Mouse (Mus musculus) brown adipose tissue, adult 24 weeks (tissue): ENCODE measurements around the gene Plxnd1. TPM values are rescaled to one million over a fixed set of nuclear protein-coding genes. Genes with fewer than 3 reads are reported as not detected.

Experiments used
- H3K27ac ChIP-seq: fragments of 200-500 bp; replicated peaks from 2 replicates; pipeline ENCODE4 v1.5.1; 2012; ENCODE audit warnings: low read depth, mild to moderate bottlenecking, low read length
- H3K4me1 ChIP-seq: fragments of 200-500 bp; 2 replicates; pipeline ENCODE4 v1.6.1; 2012; ENCODE audit warnings: low read length, mixed read lengths; ENCODE audit not compliant: control insufficient read depth, insufficient read depth, insufficient read length
- H3K4me3 ChIP-seq: fragments of 200-500 bp; 2 replicates; pipeline ENCODE4 v1.5.1; 2012; ENCODE audit warnings: low read depth, mild to moderate bottlenecking, low read length, moderate library complexity; ENCODE audit not compliant: insufficient read depth
- polyA plus RNA-seq: library from polyadenylated mRNA; stranded (reverse); fragments of >200 nt; gene quantifications from 2 replicates; pipeline ENCODE4 v1.2.4, GENCODE M21; 2012; ENCODE audit not compliant: missing spikeins, insufficient read depth, insufficient read length

Gene Plxnd1
- polyA plus RNA-seq, 1 experiment, result 24.0 TPM

DNA sequence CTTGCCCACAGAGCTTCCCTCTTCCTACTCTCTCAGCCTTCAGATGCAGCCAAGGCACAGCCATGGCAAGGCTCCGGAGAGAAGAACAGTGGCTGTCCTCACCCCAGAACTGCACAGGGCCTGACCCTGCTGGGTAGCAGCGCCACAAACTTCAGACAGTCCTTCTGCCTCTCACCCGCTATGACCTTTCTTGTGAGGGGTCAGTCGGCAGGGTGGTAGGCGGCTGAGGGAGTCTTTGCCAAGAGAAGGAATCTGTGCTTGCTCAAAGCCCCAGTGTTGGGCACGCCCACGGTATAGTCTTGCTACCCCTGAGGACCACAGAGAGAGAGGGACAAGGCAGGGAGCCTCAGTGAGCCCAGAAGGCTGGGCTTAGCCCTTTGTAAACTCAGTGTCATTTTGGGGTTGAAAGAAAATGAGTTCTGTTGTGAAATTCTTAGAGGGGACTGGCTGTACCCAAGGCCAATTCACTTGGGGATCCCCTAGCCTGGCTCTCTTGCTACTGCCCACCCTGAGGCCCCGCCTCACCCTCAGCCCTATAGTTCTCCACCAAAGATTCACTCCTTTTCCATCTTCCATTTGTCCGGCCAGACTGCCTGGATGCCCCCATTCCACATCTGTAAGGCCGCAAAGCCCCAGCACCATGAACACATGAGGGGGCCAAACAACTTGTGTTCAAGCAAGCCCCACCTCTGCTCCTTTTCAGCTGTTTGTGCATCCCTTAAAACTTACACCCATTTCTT is 2.8 kb downstream of the Plxnd1 start:
- Histone ChIP-seq H3K4me3 (peak overlapping the region; percentile 75), H3K27ac (peak overlapping the region; percentile 79), H3K4me1 (peaks cover 43% of the 10 kb centered on the region)

DNA sequence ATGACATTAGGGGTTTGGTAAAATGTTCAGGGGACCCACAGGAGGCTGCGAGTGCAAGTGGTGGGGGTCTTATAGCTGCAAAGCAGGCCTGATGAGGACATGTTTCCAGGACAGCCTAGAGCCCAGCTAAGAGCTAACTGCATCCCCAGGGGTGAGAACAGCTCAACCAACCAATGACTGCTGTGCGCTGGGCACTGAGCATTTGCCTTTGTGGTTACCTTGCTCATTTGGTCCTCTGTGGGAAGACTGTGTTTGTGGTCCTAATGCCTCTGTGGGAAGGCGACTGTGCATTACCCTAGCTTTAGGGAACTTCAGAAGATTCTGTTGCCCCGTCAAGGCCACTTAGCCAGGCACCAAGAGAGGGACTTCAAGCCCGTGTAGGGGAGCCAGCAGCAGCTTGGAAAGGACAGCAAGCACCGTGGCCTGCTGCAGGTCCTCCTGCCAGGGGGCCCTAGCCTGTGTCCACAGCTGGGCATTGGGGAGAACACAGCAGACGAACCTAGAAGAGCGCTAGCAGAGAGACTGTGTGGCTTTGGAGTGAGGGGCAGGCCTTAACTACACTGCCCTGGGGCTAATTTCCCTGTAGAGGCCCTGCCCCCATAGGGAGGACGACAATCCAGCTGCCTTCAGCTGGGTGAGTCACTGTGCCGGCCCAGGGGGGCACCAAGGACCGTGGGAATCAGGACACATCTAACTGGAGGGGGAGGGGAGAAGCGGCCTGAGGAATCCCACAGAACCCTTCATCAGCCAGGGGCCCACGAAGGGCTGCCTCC is 3.5 kb downstream of the Plxnd1 start:
- peak overlapping the region; percentile 79 for H3K27ac ChIP-seq
- peaks cover 42% of the 10 kb centered on the region for H3K4me1 ChIP-seq
- peak overlapping the region; percentile 75 for H3K4me3 ChIP-seq

DNA sequence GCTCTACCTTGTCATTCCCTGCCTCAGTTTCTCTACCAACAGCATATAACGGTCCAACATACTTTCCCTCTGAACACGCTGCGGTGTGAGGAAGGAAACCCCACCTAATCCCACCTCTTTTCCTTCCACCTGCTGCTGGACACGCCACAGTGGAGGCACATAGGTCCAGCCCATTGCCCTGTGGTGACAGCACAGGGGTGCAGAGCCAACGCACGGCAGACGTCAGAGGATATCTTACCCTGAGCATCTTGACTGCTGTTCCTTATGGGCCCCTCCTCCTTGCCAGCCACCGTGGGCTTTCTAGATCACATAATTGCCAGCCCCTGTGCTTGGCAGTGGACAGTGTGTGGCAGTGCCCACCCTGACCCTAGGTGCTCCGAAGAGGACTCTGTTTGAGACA is 4.3 kb downstream of the Plxnd1 start:
- peak overlapping the region; percentile 79 for H3K27ac ChIP-seq
- H3K4me1 ChIP-seq, result peaks cover 42% of the 10 kb centered on the region
- H3K4me3 ChIP-seq, result peak overlapping the region; percentile 75

DNA sequence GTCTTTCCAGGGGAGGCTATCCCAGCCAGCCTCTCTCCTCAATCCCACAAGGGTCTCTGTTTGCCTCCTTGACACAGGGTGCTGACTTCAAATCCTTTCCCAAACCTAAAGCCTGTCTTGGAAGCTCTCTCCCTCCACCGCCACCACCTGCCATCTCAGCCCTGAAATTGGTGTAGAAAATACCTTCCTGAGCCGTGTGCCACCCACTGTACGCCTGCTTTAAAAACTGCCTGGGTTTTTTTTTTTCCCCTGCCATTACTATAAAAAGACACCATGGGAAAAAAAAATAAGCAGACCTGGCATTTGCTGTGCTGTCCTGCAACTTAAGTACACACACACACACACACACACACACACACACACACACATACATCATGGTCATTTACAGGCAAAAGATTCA is 4.7 kb downstream of the Plxnd1 start:
- Histone ChIP-seq H3K4me3 (peak overlapping the region; percentile 75), H3K27ac (peak overlapping the region; percentile 79), H3K4me1 (peaks cover 44% of the 10 kb centered on the region)

DNA sequence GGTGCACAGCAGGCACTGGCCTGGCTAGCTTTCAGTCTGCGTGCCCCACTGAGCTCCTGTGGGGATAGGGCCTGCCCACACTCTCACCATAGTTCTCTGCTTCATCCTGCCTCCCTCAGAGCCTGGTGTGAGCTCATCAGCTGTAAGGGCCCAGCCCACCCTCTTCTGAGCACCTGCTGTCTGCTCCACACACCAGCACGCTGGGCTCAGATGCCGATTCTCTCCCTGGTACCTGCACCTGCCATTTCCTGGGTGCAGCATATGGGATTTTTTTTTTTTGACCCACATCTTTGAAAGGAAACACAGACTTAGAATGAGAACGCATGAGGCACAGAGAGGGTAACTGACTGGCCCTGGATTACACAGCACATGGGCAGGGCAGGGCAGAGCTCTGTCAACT is 5.2 kb downstream of the Plxnd1 start:
- Histone ChIP-seq H3K27ac (peak overlapping the region; percentile 4), H3K4me3 (peak overlapping the region; percentile 75), H3K4me1 (peaks cover 48% of the 10 kb centered on the region)

DNA sequence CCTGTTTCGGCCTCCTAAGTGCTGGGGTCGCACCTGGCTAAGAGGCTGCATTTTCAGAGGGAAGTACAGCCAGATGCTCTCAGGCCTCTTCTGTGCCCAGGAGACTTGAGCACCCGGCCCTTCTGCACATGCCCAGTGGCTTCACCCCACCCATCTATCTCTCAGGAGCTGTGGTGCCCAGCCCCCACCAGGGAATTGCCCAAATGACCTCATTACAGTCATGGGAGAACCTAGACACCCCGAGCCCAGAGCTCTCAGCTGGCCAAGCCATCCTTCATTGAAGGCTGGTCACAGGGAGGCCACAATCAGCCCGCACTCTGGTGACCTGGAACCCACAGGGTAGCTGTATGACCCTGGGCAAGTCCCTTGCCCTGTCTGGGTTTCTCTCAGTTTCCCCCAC is 5.8 kb downstream of the Plxnd1 start:
- Histone ChIP-seq H3K27ac (peak overlapping the region; percentile 4; the same call in 1 of the 2 replicates), H3K4me3 (peak overlapping the region; percentile 75), H3K4me1 (peaks cover 52% of the 10 kb centered on the region)

DNA sequence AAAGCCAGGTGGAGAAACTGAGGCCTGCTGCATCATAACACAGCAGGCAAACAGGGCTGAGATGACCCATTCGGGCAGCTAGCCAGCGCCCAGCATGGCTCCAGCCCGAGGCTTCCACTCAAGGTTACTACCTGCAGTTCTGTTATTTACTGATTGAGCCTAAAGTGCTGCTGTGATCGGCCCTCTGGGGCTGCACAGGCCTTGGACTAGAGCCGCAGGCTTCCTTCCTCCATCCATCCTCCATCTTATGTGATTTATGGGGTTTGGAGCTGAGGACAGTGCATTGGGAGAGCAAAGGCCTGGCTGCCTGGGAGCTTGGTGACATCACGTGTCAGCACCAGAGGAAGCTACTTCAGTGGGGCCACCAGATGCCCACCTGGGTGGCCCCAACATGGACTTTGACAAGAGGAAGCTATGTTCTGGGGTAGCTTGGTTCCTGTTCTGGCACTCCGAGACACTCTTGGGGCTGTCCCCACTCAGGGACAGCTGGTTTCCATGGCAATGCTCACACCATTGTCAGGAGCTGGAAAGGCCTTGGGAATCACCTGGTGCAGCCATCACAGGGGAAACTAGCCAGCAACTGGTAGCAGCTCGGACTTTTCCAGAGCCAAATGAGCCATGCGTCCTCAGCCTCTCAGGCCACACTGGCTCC is 7.6 kb downstream of the Plxnd1 start:
- H3K27ac ChIP-seq, result 0 out of 2 replicates have a peak overlapping the region, but pooled peaks have one; percentile 14
- peaks cover 61% of the 10 kb centered on the region for H3K4me1 ChIP-seq
- peak overlapping the region; percentile 9; the same call in 1 of the 2 replicates for H3K4me3 ChIP-seq

DNA sequence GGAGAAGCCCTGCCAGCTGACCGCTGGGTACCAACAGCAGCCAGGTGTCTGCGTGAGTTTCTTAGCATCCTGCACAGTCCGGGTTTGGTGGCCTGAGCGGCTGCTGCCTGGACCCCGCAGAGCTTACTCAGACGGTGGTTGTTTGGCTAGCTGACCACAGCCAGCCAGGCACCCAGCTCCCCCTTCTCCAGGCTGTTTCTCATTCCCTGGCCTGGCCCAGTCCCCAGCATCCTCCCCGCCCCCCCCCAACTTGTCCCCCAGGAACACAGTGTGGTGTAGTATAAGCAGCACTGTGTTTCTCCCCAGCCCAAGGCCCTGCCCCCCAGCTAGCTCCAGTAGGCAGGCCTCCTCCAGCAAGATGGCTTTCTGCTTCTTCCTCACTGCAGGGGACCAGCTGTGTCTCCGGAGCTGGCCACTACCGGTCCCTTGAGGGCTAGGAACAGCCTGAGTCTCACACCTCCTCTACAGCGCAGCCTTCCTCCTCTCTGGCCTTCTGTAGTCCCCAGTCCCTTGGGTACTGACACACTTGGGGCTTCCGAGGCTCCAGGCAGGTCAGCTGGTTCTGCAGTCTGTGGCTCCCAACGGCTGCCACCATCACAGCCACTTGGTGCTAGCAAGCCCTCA is 8.2 kb downstream of the Plxnd1 start:
- Histone ChIP-seq H3K4me1 (peaks cover 61% of the 10 kb centered on the region), H3K4me3 (peak overlapping the region; percentile 15; the same call in 1 of the 2 replicates), H3K27ac (peak overlapping the region; percentile 14; the same call in 1 of the 2 replicates)

DNA sequence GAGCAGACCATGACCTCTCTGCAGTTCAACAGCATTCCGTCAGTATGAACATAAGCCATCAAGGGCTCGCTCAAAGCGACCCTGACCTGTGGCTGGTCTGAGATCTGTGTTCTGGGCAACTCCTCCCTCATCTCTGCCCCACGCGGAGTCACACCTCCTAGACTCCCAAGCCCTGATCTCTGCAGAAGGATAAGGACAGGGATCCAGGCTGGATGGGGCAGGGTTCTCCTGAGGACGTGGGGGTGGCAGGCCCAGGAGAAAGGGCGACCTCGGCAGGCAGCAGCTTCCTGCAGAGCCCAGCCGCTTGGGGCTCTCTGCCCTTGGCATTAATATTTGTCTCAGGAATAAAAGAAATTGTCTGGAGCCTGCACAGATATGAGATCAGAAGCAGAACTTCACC is 9.2 kb downstream of the Plxnd1 start:
- Histone ChIP-seq H3K4me3 (0 out of 2 replicates have a peak overlapping the region, but pooled peaks have one; percentile 8), H3K4me1 (peaks cover 59% of the 10 kb centered on the region), H3K27ac (no peak overlapping the region)

DNA sequence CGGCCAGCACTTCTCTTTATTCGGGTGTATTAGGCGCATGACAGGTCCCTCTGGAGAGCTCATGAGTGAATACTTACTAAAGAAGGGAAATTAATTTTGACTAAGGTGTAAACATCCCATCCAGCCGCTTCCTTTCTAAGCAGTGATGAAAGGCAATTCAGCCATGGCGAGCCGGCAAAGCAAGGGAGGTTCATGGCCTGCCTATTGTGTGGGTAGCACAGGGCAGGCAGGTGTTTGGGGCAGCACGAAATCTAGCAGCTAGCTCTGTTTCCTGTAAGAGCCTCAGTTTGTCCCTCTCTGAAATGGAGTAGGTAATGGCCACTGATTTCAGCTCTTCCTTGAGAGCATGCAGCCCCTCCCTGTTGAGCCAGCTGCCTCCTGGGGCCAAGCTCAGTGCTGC is 10.2 kb downstream of the Plxnd1 start:
- H3K4me1 ChIP-seq, result peaks cover 56% of the 10 kb centered on the region
- H3K27ac ChIP-seq, result no peak overlapping the region; the same call in 1 of the 2 replicates
- no peak overlapping the region for H3K4me3 ChIP-seq

DNA sequence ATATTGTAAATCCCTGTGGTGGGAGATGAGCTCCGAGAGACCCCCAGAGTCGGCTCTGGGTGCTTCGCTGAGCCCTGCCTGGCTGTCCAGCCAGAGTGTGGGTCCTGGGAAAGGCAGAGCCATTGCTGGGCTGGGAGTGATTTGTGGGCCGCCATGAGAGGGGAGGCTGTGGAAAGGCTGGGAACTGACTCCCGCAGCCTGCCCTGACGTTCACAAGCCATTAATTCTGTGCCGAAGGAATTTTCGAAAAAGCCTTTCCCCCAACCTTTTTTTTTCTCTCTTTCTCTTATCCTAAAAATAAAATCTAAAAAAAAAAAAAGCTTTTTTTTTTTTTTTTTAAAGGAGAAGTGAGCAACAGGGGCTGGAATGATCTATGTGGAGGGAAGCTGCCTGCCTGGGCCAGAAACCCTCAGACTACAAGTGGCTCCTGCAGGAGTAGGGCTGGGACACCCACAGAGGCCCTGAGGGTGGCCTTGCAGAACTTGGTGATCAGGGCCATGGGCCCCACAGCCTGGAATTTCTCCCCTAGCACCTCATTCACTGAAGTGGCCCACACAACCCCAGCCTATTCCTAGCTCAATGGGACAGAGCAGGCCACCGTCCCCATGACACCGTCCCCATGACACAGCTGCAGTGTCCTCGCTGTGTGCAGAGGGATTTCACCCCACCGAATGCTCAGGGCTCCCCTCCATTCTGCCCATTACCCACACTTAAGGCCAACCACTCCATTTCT is 11.3 kb downstream of the Plxnd1 start:
- H3K27ac ChIP-seq, result peak overlapping the region; percentile 15
- H3K4me3 ChIP-seq, result no peak overlapping the region
- peaks cover 47% of the 10 kb centered on the region for H3K4me1 ChIP-seq

DNA sequence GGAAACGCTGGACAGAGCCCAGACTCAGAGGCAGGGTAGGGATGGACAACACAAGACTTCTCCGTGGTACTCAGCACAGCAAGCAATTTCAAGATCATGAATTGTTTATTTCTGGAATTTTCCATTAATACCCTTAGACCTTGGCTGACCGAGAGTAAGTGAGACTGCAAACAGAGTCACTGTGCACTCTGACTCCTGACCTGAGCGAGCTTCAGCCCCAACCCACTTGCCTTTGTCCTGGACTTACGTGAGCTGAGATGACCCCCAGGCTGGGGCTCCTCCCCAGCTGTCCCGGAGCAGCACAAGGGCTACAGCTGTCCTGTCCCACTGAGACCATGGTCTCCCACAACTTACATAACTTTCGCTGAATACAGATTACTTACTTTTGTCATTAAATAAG is 11.9 kb downstream of the Plxnd1 start:
- H3K4me1 ChIP-seq, result peaks cover 44% of the 10 kb centered on the region

DNA sequence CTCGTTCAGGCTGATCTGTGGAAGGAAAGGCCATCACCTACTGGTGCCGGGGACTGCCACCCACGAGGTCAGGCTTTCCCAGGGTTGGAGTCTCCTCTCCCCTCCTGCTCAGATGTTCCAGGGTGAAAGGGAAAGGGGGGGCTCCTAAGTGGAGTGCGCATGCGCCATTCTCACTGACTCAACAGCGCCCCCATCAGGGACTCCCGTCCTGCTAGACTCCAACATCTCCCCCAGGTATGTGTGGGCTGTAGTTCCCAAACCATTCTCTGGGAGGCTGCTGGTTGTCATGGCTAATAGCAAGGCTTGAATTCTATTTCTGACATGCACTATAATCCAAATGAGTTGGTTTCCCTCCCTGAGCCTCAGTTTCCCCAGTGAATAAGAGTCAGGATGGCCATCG is 16.2 kb downstream of the Plxnd1 start:
- H3K27ac ChIP-seq, result no peak overlapping the region
- H3K4me1 ChIP-seq, result peaks cover 12% of the 10 kb centered on the region
- H3K4me3 ChIP-seq, result no peak overlapping the region

More for the DNA sequence above, 11.9 kb downstream of the Plxnd1 start:
- Histone ChIP-seq H3K4me3 (no peak overlapping the region), H3K27ac (peak overlapping the region; percentile 15)

DNA sequence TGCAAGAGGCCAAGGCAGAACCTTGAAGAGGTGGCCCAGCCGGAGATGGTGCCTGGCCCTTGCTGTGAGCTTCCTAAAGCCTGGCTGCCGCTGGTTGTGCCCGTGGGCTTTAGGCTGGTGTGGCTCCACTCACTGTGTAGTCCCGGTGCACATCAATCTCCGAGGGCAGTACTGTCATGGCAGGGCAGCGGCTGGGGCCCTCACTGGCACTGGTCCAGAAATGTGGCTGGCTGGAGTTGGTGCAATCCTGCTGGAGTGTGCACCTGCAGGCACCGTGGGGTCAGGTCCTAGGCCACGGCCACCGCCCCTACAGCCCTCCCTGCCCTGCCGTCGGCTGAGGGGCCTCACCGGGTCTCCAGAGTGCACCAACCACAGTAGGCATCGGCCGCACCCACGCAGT is 17.0 kb downstream of the Plxnd1 start:
- no peak overlapping the region for H3K27ac ChIP-seq
- H3K4me1 ChIP-seq, result peaks cover 10% of the 10 kb centered on the region; the same call in 1 of the 2 replicates
- H3K4me3 ChIP-seq, result no peak overlapping the region
